ENCODE assay signal across 9 mouse cellular contexts in the genomic region with DNA sequence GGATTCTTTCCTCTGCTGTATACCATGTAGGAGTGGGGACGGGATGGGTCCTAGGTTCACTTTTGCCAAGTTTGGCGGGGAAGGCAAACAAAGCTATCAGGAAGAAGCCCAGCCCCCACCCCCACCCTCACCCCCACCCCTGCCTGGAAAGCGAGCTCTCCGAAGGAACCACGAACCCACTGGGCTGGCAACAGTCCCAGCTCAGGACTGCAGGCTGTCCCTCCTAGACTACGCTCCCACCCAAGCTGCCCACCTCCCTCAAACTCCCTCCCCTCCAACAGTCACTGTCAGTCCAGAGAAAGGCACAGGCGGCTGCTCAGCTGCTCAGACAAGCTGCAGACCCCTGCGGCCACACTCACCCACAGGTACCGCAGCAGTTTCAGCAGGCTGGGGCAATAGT. TPM values are rescaled to one million over a fixed set of nuclear protein-coding genes. Genes with fewer than 3 reads are reported as not detected.
DNase-seq lines count a peak whose midpoint lies in the region; ATAC-seq and TF ChIP-seq lines count a peak whose summit lies in the region.
"Had no signal": no experiment of that assay in that cellular context is flagged by ENCODE, and none has a peak within 500 bp of the region (broad histone marks: within the 10 kb centered on the region; RNA-seq: fewer than 3 reads in every experiment).

No protein-coding gene starts in this region.

- no peak for DNase-seq in lung, postnatal 4 days
- no peak for DNase-seq in adrenal gland, adult 18-20 months (ENCODE audit: low spot score in 2 of 2)
- DNase-seq in urinary bladder, adult 18-20 months (ENCODE audit: low spot score in 2 of 2): no peak
- DNase-seq in T-cell, adult 2 months (ENCODE audit: low spot score): no peak

- 5% methylated on average over 9 of the region's 9 CpGs for WGBS in lung, embryonic 16.5 days
- 36% methylated on average over 9 of the region's 9 CpGs for WGBS in forebrain, embryonic 12.5 days
- 6% methylated on average over 9 of the region's 9 CpGs for whole genome bisulfite sequencing in limb, embryonic 13.5 days
- 50% methylated on average over 9 of the region's 9 CpGs for WGBS in small intestine, adult 2 months

- no peaks in the 10 kb centered on the region for H3K27me3 ChIP-seq in lung, embryonic 16.5 days (ENCODE audit: control insufficient read depth, insufficient read depth, low read depth, low read length)
- 0 out of 2 replicates have a peak, but pooled peaks cover 3% of the 10 kb centered on the region for H3K27me3 ChIP-seq in forebrain, embryonic 12.5 days
- H3K27me3 ChIP-seq in limb, embryonic 13.5 days: peaks cover 2% of the 10 kb centered on the region; the same call in 1 of the 2 replicates
- no peaks in the 10 kb centered on the region for H3K27me3 ChIP-seq in small intestine, adult 2 months (ENCODE audit: control insufficient read depth, insufficient read depth, low read length)

- peak overlapping the region; percentile 44 for H3K4me3 ChIP-seq in lung, embryonic 16.5 days (ENCODE audit: low read length)
- no peak overlapping the region for H3K4me3 ChIP-seq in forebrain, embryonic 12.5 days (replicated peaks)
- peak overlapping the region; percentile 37 for H3K4me3 ChIP-seq in limb, embryonic 13.5 days
- peak overlapping the region; percentile 53 for H3K4me3 ChIP-seq in small intestine, adult 2 months (ENCODE audit: low read depth, low read length)

- H3K4me1 ChIP-seq in lung, embryonic 16.5 days (replicated peaks; ENCODE audit: control insufficient read depth, insufficient read depth, low read length): peaks cover 44% of the 10 kb centered on the region
- H3K4me1 ChIP-seq in forebrain, embryonic 12.5 days: peaks cover 47% of the 10 kb centered on the region
- H3K4me1 ChIP-seq in limb, embryonic 13.5 days: peaks cover 37% of the 10 kb centered on the region
- H3K4me1 ChIP-seq in small intestine, adult 2 months (ENCODE audit: control insufficient read depth, insufficient read depth, insufficient read length, low read length): peaks cover 46% of the 10 kb centered on the region

- H3K36me3 ChIP-seq in lung, embryonic 16.5 days (ENCODE audit: control insufficient read depth, insufficient read depth, low read length): no peaks in the 10 kb centered on the region
- no peaks in the 10 kb centered on the region for H3K36me3 ChIP-seq in forebrain, embryonic 12.5 days (replicated peaks)
- H3K36me3 ChIP-seq in limb, embryonic 13.5 days: no peaks in the 10 kb centered on the region
- H3K36me3 ChIP-seq in small intestine, adult 2 months (ENCODE audit: control insufficient read depth, insufficient read depth, low read length): peaks cover 7% of the 10 kb centered on the region

- ATAC-seq in lung, embryonic 16.5 days (ENCODE audit: low read depth): peak; percentile 3; the same call in 1 of the 2 replicates
- no peak for ATAC-seq in forebrain, embryonic 12.5 days (ENCODE audit: low FRiP score)
- no peak for ATAC-seq in limb, embryonic 13.5 days (ENCODE audit: low FRiP score, low read depth)
- ATAC-seq: activated CD4-positive, CD25-positive, alpha-beta regulatory T cell, adult 4 months had no signal

- no peak for TF ChIP-seq POLR2A in small intestine, adult 2 months (IDR thresholded peaks at IDR 0.05; ENCODE audit: low read depth, low read length)

- TF ChIP-seq CTCF in small intestine, adult 2 months (IDR thresholded peaks at IDR 0.05; ENCODE audit: extremely low read depth, insufficient read length, insufficient replicate concordance, low read depth, low read length): no peak

- no peaks in the 10 kb centered on the region for H3K9me3 ChIP-seq in lung, embryonic 16.5 days (ENCODE audit: control insufficient read depth, low read length)
- H3K9me3 ChIP-seq in forebrain, embryonic 12.5 days: no peaks in the 10 kb centered on the region
- no peaks in the 10 kb centered on the region for H3K9me3 ChIP-seq in limb, embryonic 13.5 days

- H3K27ac ChIP-seq in lung, embryonic 16.5 days (ENCODE audit: low read length): peak overlapping the region; percentile 28; the same call in 1 of the 2 replicates
- no peak overlapping the region for H3K27ac ChIP-seq in forebrain, embryonic 12.5 days
- H3K27ac ChIP-seq in limb, embryonic 13.5 days: no peak overlapping the region
- H3K27ac ChIP-seq in small intestine, adult 2 months (ENCODE audit: insufficient read depth, low read depth, low read length): 0 out of 2 replicates have a peak overlapping the region, but pooled peaks have one; percentile 10

- peak overlapping the region; percentile 49 for H3K9ac ChIP-seq in lung, embryonic 16.5 days (ENCODE audit: low read length)
- peak overlapping the region; percentile 40; the same call in 1 of the 2 replicates for H3K9ac ChIP-seq in forebrain, embryonic 12.5 days
- peak overlapping the region; percentile 56 for H3K9ac ChIP-seq in limb, embryonic 13.5 days

- peak overlapping the region; percentile 66 for H3K4me2 ChIP-seq in lung, embryonic 16.5 days (ENCODE audit: low read depth, low read length)
- peak overlapping the region; percentile 36 for H3K4me2 ChIP-seq in forebrain, embryonic 12.5 days
- peak overlapping the region; percentile 68 for H3K4me2 ChIP-seq in limb, embryonic 13.5 days (replicated peaks)

RNA-seq across cellular contexts. Expression of gene 2900026A02Rik, which starts 58.3 kb away (rescaled TPM):
- polyA plus RNA-seq in lung, embryonic 16.5 days (2015; fragmentation: Nextera tagmentation; extraction: Ambion mirVana): 12.6 TPM in 2 replicates
- polyA plus RNA-seq in forebrain, embryonic 12.5 days (2016; fragmentation: Nextera tagmentation; extraction: Ambion mirVana): 4.5 and 6.1 TPM in 2 replicates
- polyA plus RNA-seq in limb, embryonic 13.5 days (2015; fragmentation: Nextera tagmentation; extraction: Ambion mirVana): 6.0 and 7.2 TPM in 2 replicates
- 24.2 and 70.8 TPM in 2 replicates for polyA plus RNA-seq in small intestine, adult 2 months (2012; rRNA removed)
- total RNA-seq in adrenal gland, adult 18-20 months (2021): 10 to 100 TPM in 1 of 2 experiments, 1 to 10 TPM in 1; 8.8 to 12.1 TPM

Comparison
In these comparisons a context has a peak if more than half of its experiments do, and no peak if none do; other contexts are left out.
1. H3K27ac ChIP-seq: peak in lung, embryonic 16.5 days (single experiment) and small intestine, adult 2 months (single experiment); none in forebrain, embryonic 12.5 days (single experiment) and limb, embryonic 13.5 days (single experiment).
2. Peak in every context shown above with its lines, with median percentiles within 50 percentile points of each other: H3K4me2 ChIP-seq and H3K9ac ChIP-seq.